Mouse (Mus musculus) forebrain, embryonic 10.5 days (tissue): ENCODE measurements at regions not wholly inside any gene's neighbourhood (a gene's known extent, or its start where the extent isn't known, plus 50 kb on each side); places are given as distances from the start of the nearest gene placed in this dataset.
A peak's percentile ranks its signal among the peaks of the same experiment; 100 is the strongest.

ENCODE experiments used
- DNase-seq: peaks from one replicate; pipeline ENCODE4 v3.0.0-alpha.2; 2017; ENCODE audit warnings: low spot score; ENCODE audit errors: extremely low spot score
- H3K27ac ChIP-seq: fragments of 300-500 bp; sonication (generic); 2 replicates; pipeline ENCODE4 v1.5.1; 2016; ENCODE audit warnings: mild to moderate bottlenecking
- H3K27me3 ChIP-seq: fragments of 300-500 bp; sonication (generic); 2 replicates; pipeline ENCODE4 v1.6.1; 2016; ENCODE audit warnings: mild to moderate bottlenecking; ENCODE audit not compliant: poor library complexity, severe bottlenecking
- H3K36me3 ChIP-seq: fragments of 300-500 bp; sonication (generic); replicated peaks from 2 replicates; pipeline ENCODE4 v1.6.1; 2016; ENCODE audit warnings: mild to moderate bottlenecking, moderate library complexity
- H3K4me1 ChIP-seq: fragments of 300-500 bp; sonication (generic); 2 replicates; pipeline ENCODE4 v1.6.1; 2016
- H3K4me3 ChIP-seq: fragments of 300-500 bp; sonication (generic); 2 replicates; pipeline ENCODE4 v1.5.1; 2016; ENCODE audit warnings: mild to moderate bottlenecking, moderate library complexity
- H3K9me3 ChIP-seq: fragments of 300-500 bp; sonication (generic); 2 replicates; pipeline ENCODE4 v1.6.1; 2016; ENCODE audit warnings: mild to moderate bottlenecking, moderate library complexity
- WGBS: fragments of 180-500 bp; shearing (Covaris S2); methylation state at CpG from one replicate; pipeline ENCODE4 v1.1.7; 2016; 5-methylcytosine and 5-hydroxymethylcytosine counted together

- Histone ChIP-seq H3K27ac (no peak overlapping the region), H3K4me3 (no peak overlapping the region), H3K27me3 (no peaks in the 10 kb centered on the region), H3K4me1 (no peaks in the 10 kb centered on the region), H3K36me3 (no peaks in the 10 kb centered on the region), H3K9me3 (no peaks in the 10 kb centered on the region)
- no peak for DNase-seq
- WGBS: 89% methylated on average over 7 of the region's 7 CpGs
Observed at GRCm38 (mm10) chr2:172094159-172094558, 50.9 kb upstream of the Cbln4 start.

GRCm38 (mm10) chr2:172103881-172104655 lies 60.8 kb upstream of the Cbln4 start:
- 71% methylated on average over 18 of the region's 18 CpGs for WGBS
- peaks cover 24% of the 10 kb centered on the region for H3K4me1 ChIP-seq
- H3K4me3 ChIP-seq: no peak overlapping the region
- DNase-seq: no peak
- no peaks in the 10 kb centered on the region for H3K9me3 ChIP-seq
- H3K36me3 ChIP-seq: no peaks in the 10 kb centered on the region
- no peaks in the 10 kb centered on the region for H3K27me3 ChIP-seq
- 0 out of 2 replicates have a peak overlapping the region, but pooled peaks have one; percentile 48 for H3K27ac ChIP-seq

- H3K27me3 ChIP-seq: no peaks in the 10 kb centered on the region
- H3K4me1 ChIP-seq: peaks cover 24% of the 10 kb centered on the region
- H3K36me3 ChIP-seq: no peaks in the 10 kb centered on the region
- H3K27ac ChIP-seq: no peak overlapping the region
- no peak for DNase-seq
- H3K9me3 ChIP-seq: no peaks in the 10 kb centered on the region
- H3K4me3 ChIP-seq: no peak overlapping the region
- 77% methylated on average over 10 of the region's 10 CpGs for WGBS
Observed at GRCm38 (mm10) chr2:172105241-172105640, 62.0 kb upstream of the Cbln4 start.

- peaks cover 7% of the 10 kb centered on the region for H3K4me1 ChIP-seq
- no peak overlapping the region for H3K27ac ChIP-seq
- no peaks in the 10 kb centered on the region for H3K27me3 ChIP-seq
- no peak overlapping the region for H3K4me3 ChIP-seq
- no peak for DNase-seq
- WGBS: 55% methylated on average over 3 of the region's 3 CpGs
- no peaks in the 10 kb centered on the region for H3K36me3 ChIP-seq
- no peaks in the 10 kb centered on the region for H3K9me3 ChIP-seq
Observed at GRCm38 (mm10) chr2:172110706-172111105, 67.4 kb upstream of the Cbln4 start.

GRCm38 (mm10) chr2:172113639-172114038 lies 70.4 kb upstream of the Cbln4 start:
- Histone ChIP-seq H3K4me3 (no peak overlapping the region), H3K4me1 (peaks cover 9% of the 10 kb centered on the region; the same call in 1 of the 2 replicates), H3K9me3 (no peaks in the 10 kb centered on the region), H3K27ac (no peak overlapping the region), H3K36me3 (no peaks in the 10 kb centered on the region), H3K27me3 (no peaks in the 10 kb centered on the region)
- 92% methylated on average over 13 of the region's 13 CpGs for WGBS
- no peak for DNase-seq

GRCm38 (mm10) chr2:172115604-172116206 lies 72.4 kb upstream of the Cbln4 start:
- Histone ChIP-seq H3K36me3 (no peaks in the 10 kb centered on the region), H3K4me1 (peaks cover 9% of the 10 kb centered on the region; the same call in 1 of the 2 replicates), H3K4me3 (no peak overlapping the region), H3K27me3 (no peaks in the 10 kb centered on the region), H3K9me3 (no peaks in the 10 kb centered on the region), H3K27ac (no peak overlapping the region)
- WGBS: 65% methylated on average over 10 of the region's 10 CpGs
- no peak for DNase-seq

GRCm38 (mm10) chr2:172127517-172127916 lies 84.3 kb upstream of the Cbln4 start:
- WGBS: 86% methylated on average over 2 of the region's 2 CpGs

GRCm38 (mm10) chr2:172131232-172131631 lies 88.0 kb upstream of the Cbln4 start:
- H3K4me1 ChIP-seq: no peaks in the 10 kb centered on the region
- no peak overlapping the region for H3K4me3 ChIP-seq
- H3K27me3 ChIP-seq: no peaks in the 10 kb centered on the region
- no peaks in the 10 kb centered on the region for H3K9me3 ChIP-seq
- WGBS: 50% methylated on average over 1 of the region's 1 CpGs
- no peak overlapping the region for H3K27ac ChIP-seq
- DNase-seq: no peak
- H3K36me3 ChIP-seq: no peaks in the 10 kb centered on the region

More at GRCm38 (mm10) chr2:172127517-172127916, 84.3 kb upstream of the Cbln4 start:
- no peaks in the 10 kb centered on the region for H3K27me3 ChIP-seq
- no peaks in the 10 kb centered on the region for H3K36me3 ChIP-seq
- no peak overlapping the region for H3K4me3 ChIP-seq
- H3K4me1 ChIP-seq: no peaks in the 10 kb centered on the region
- no peak for DNase-seq
- no peaks in the 10 kb centered on the region for H3K9me3 ChIP-seq
- H3K27ac ChIP-seq: no peak overlapping the region

- Histone ChIP-seq H3K4me3 (no peak overlapping the region), H3K4me1 (no peaks in the 10 kb centered on the region), H3K9me3 (no peaks in the 10 kb centered on the region), H3K36me3 (no peaks in the 10 kb centered on the region), H3K27ac (no peak overlapping the region), H3K27me3 (no peaks in the 10 kb centered on the region)
- no peak for DNase-seq
- 86% methylated on average over 15 of the region's 15 CpGs for WGBS
Observed at GRCm38 (mm10) chr2:172132623-172133332, 89.5 kb upstream of the Cbln4 start.

- H3K4me1 ChIP-seq: peaks cover 17% of the 10 kb centered on the region
- no peaks in the 10 kb centered on the region for H3K9me3 ChIP-seq
- H3K27ac ChIP-seq: no peak overlapping the region
- no peaks in the 10 kb centered on the region for H3K36me3 ChIP-seq
- DNase-seq: no peak
- WGBS: 45% methylated on average over 6 of the region's 6 CpGs
- no peaks in the 10 kb centered on the region for H3K27me3 ChIP-seq
- H3K4me3 ChIP-seq: no peak overlapping the region
Observed at GRCm38 (mm10) chr2:172140080-172140479, 96.8 kb upstream of the Cbln4 start.

- Histone ChIP-seq H3K27ac (no peak overlapping the region), H3K9me3 (no peaks in the 10 kb centered on the region), H3K36me3 (no peaks in the 10 kb centered on the region), H3K4me1 (peaks cover 17% of the 10 kb centered on the region), H3K4me3 (no peak overlapping the region), H3K27me3 (no peaks in the 10 kb centered on the region)
- 84% methylated on average over 9 of the region's 9 CpGs for WGBS
- DNase-seq: no peak
Observed at GRCm38 (mm10) chr2:172143269-172143668, 100.0 kb upstream of the Cbln4 start.

GRCm38 (mm10) chr2:172148736-172149135 lies 99.6 kb upstream of the Mc3r start:
- no peaks in the 10 kb centered on the region for H3K4me1 ChIP-seq
- H3K9me3 ChIP-seq: peaks cover 15% of the 10 kb centered on the region; the same call in 1 of the 2 replicates
- H3K27me3 ChIP-seq: no peaks in the 10 kb centered on the region
- H3K4me3 ChIP-seq: no peak overlapping the region
- H3K36me3 ChIP-seq: no peaks in the 10 kb centered on the region
- no peak for DNase-seq
- no peak overlapping the region for H3K27ac ChIP-seq
- 87% methylated on average over 4 of the region's 4 CpGs for WGBS

- H3K27me3 ChIP-seq: no peaks in the 10 kb centered on the region
- H3K27ac ChIP-seq: no peak overlapping the region
- H3K36me3 ChIP-seq: no peaks in the 10 kb centered on the region
- no peak for DNase-seq
- H3K4me3 ChIP-seq: no peak overlapping the region
- no peaks in the 10 kb centered on the region for H3K4me1 ChIP-seq
- peaks cover 15% of the 10 kb centered on the region; the same call in 1 of the 2 replicates for H3K9me3 ChIP-seq
- WGBS: 87% methylated on average over 4 of the region's 4 CpGs
Observed at GRCm38 (mm10) chr2:172149734-172150133, 98.6 kb upstream of the Mc3r start.
